Mouse (Mus musculus) cerebellum, adult 2 months (tissue): ENCODE measurements around the gene Nkap.

Source experiments
- CTCF ChIP-seq: fragments of 200-500 bp; IDR thresholded peaks from 2 replicates; pipeline ENCODE4 v1.5.1; 2011; ENCODE audit warnings: low read depth, mild to moderate bottlenecking, control low read depth, low read length, moderate library complexity, borderline replicate concordance; ENCODE audit not compliant: insufficient read depth
- POLR2A ChIP-seq: fragments of 200-500 bp; IDR thresholded peaks from 2 replicates; pipeline ENCODE4 v1.6.1; 2011; ENCODE audit warnings: low read length, control low read depth, borderline replicate concordance; ENCODE audit not compliant: insufficient read depth

DNA sequence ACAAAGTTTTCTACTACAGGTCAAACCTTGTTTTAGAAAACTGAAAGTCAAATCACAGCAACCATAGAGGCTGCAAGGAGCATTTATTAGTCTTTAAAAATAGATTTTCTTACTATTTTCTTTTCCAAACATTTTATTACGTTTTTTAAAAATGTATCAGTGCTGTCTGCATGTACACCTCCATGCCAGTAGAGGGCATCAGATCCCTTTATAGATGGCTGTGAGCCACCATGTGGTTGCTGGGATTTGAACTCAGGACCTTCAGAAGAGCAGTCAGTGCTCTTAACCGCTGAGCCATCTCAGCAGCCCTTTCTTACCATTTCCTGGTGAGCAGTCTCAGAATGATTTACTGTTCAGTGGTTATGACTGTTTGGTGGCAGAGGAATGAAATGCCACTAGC is 22.8 kb upstream of the Nkap start:
- no peak for TF ChIP-seq CTCF
- TF ChIP-seq POLR2A = no peak
